Mouse (Mus musculus): ENCODE measurements around the gene Ccdc114.
"Not testable (repeated sequence)": the region's sequence is repeated elsewhere in the genome, so short reads cannot be mapped to it uniquely, and the experiment has no call there.

Ccdc114 gene

DNA sequence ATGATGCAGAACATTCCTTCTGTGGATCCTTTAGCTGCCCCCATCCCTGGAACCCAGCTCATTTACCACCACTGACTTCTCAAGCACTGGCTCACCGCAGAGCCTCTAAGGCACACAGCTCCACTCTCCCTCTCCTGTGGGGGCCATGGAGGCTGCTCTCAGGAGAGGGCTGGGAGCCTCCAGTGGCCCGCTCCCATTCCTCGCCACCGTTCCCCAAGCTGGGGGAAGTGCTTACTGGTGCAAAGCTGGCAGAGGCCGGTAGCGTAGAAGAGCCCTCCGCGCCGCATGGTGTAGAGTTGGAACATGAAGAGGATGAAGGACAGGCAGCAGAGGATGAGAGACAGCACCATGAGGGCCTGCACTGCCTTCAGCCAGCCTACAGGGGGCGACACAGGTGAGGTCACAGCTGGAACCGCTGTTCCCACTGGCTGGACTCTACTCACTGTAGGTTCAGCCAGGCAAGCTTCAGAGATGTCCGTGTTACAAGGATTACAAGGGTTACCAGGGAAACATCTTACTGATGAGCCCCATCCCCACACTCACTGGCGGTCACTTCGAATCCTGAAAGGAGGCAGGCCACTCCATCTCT is 4.7 kb upstream of the Ccdc114 start:
- DNase-seq (ENCODE audit: low spot score) = no peak

GRCm38 (mm10) chr7:45919761-45920160 is 4.1 kb upstream of the Ccdc114 start:
- DNase-seq (ENCODE audit: low spot score) = no peak

DNA sequence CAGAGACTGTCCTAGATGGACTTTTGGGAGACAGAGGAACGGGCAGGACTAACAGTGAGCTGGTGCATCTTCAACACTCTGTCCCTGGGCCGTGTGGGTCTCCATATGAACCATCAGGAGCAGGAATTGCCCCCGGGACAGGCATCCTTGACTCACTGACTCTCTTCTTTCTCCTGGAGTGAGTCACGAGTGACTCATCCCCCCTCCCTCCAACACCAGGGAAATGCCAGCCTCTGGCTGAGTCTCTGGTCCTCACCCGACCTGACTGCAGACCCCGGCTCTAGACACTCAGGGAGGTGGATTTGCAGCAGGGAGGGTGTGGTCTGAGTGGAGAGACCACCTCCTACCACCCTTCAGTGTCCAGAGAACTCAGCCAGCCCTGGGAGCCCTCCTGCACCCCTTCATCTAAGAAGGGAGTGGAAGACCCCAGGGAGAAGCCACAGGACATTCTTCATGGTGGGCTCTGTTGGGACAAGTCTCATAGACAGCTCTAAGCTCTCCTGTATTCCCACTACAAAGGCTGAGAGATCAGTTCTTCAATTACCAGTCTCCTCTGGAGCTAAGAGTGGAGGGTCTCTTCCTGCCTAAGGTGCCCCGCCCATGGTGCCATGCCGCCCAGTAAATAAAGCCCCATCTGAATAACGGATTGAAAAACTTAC is 3.2 kb upstream of the Ccdc114 start:
- no peak for DNase-seq (ENCODE audit: low spot score)

DNA sequence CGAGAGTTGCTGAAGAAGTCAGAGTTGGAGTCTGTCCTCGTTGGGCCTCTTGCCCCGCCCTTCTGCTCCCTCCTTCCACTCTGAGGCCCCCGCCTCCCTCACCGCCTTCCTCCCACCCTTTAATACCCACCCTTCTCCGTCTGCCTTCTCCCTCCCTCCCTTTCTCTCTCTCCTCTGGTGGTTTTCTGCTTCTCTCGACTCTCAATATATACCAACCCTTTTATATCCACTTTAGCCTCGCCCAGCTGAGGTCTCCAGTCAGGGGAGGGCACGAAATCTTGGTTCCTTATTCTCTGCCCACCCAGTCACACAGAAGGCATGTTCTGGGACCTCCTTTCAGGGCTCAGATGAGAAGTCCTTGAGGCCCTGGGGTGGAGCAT is 2.6 kb upstream of the Ccdc114 start, which contains the start of gene Emp3:
Gene Emp3 (minus strand): TSS at position 163 of the 380 bp plus-strand sequence.
- no peak for DNase-seq (ENCODE audit: low spot score)

- no peak for DNase-seq (ENCODE audit: low spot score)
These were observed 1.8 kb upstream of the Ccdc114 start for GRCm38 (mm10) chr7:45921950-45922600.

GRCm38 (mm10) chr7:45922928-45923761 is 727 bp upstream of the Ccdc114 start:
- peak; percentile 93 for DNase-seq (ENCODE audit: low spot score)

- no peak for DNase-seq (ENCODE audit: low spot score)
These were observed 551 bp downstream of the Ccdc114 start for GRCm38 (mm10) chr7:45924429-45924816.

DNA sequence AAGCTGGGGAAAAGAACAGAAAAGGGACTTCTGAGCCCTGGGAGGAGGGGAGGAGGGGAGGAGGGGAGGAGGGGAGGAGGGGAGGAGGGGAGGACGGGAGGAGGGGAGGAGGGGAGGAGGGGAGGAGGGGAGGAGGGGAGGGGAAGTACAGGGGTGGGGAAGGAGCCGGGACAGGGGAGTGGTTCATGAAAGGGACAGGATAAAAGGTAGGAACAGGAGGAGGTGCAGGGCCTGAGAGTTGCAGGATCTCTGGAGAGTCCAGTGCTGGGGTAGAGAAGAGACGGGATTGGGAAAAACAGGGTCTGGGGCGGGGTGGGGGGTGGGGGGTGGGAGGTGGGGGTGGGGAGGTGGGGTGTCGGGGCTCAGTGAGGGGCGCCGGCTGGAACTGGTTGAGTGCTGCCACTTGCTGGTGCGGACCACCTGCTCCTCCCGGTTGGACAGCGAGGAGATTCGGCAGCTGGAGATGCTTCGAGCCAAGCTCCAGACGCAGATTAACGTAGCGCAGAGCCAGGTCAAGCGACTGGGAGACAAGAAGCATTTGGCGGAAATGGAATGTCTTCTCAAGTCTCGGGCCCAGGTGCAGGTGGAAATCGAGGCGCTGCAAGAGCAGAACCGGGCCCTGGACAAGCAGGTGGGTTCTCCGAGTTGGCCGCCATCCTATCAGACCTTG is 4.9 kb downstream of the Ccdc114 start:
- no peak for DNase-seq (ENCODE audit: low spot score)

- DNase-seq (ENCODE audit: low spot score) = no peak
These were observed 5.8 kb downstream of the Ccdc114 start for GRCm38 (mm10) chr7:45929688-45930087.

GRCm38 (mm10) chr7:45933766-45934165 is 9.9 kb downstream of the Ccdc114 start:
- not testable (repeated sequence) for DNase-seq (ENCODE audit: low spot score)

DNA sequence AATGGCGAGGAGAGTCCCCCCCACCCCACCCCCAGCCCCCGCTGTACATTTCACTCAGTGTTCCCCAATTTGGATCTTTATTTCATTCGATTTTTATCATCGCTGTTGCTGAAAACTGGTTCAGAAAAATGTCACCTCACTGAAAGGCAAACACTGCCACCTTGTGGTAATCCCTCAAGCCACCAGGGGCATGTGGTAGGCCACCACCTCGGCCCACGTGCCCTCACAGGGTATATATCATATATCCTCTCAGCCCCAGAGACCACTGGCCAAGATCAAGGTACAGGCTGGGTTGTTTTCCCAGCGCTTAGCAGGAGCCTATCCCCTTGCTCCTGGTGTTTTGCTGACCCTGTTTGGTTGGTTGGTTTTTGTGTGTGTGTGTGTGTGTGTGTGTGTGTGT is 11.2 kb downstream of the Ccdc114 start:
- DNase-seq (ENCODE audit: low spot score) = no peak

GRCm38 (mm10) chr7:45939836-45940235 is 16.0 kb downstream of the Ccdc114 start:
- no peak for DNase-seq (ENCODE audit: low spot score)

GRCm38 (mm10) chr7:45941986-45942385 is 18.1 kb downstream of the Ccdc114 start:
- DNase-seq (ENCODE audit: low spot score) = no peak

DNA sequence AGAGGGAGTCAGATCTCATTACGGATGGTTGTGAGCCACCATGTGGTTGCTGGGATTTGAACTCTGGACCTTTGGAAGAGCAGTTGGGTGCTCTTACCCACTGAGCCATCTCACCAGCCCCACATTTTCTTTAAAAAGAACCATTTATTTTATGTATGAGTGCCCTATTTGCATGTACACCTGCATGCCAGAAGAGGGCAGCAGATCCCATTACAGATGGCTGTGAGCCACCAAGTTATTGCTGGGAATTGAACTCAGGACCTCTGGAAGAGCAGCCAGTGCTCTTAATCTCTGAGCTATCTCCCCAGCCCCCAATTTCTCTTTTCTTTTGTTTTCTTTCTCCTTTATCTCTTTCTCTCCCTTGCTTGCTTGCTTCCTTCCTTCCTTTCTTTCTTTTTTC is 19.4 kb downstream of the Ccdc114 start:
- not testable (repeated sequence) for DNase-seq (ENCODE audit: low spot score)

- no peak for DNase-seq (ENCODE audit: low spot score)
These were observed 25.2 kb downstream of the Ccdc114 start for GRCm38 (mm10) chr7:45949061-45949460.

GRCm38 (mm10) chr7:45956611-45957010 is 32.7 kb downstream of the Ccdc114 start:
- no peak for DNase-seq (ENCODE audit: low spot score)

DNA sequence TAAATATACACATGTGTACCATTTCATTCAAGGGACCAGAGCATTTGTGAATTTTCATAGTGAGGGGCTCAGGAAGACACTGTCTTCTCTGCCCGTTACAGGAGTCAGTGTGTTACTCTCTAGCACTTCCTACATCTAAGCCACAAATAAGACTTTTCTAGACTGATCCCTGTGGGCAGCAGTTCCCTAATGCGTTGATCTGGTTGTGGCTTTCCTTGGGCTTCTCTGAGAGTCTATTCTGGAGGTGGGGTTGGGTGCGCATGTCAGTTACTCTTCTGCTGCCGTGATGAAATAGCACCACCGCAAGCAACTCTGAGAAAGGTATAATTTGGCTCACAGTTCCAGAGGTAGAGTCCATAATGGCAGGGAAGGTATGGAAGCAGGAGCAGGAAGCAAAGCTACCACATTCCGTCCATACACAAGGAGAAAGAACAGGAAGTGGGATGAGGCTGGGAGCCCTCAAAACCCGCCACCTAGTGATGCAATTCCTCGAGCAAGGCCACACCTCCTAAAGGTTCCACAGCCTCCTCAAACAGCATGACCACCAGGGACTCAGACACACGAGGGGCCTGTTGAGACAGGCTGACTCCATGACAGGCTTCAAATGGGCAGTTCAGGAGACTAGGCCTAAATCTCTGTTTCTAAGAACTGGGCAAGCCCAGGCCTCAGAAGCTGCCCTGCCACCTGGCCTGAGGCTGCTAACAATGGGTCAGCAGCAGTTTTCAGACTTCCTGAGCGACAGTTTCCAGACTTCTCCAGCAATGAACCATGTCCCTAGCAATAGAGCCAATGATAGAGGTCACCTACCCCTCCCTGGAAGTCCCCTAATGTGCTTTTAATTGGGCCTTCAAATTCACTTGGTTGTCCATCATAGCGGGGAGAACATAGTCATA is 48.2 kb downstream of the Ccdc114 start:
- no peak for DNase-seq (ENCODE audit: low spot score)

DNA sequence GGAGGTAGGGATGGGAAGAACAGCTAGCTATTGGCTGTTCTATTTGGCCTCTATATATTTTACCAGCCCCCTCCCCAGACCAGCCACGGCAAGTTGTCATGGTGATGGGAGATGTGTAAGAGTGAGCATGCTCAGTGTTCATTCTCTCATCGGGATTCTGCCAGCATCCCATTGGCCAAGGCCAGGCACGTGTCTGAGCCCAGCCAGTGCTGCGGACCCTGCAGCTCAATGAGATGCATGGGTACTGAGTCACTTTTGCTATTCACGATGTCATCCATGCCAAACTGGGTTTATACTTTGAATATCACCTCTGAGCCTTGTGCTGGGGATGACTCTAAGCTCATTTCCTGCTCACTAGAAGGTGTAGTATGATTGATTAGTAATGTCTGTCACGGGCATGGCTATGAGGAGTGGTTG is 49.4 kb downstream of the Ccdc114 start:
- no peak for DNase-seq (ENCODE audit: low spot score)

- DNase-seq (ENCODE audit: low spot score) = no peak
These were observed 50.2 kb downstream of the Ccdc114 start for GRCm38 (mm10) chr7:45974103-45974502.

DNA sequence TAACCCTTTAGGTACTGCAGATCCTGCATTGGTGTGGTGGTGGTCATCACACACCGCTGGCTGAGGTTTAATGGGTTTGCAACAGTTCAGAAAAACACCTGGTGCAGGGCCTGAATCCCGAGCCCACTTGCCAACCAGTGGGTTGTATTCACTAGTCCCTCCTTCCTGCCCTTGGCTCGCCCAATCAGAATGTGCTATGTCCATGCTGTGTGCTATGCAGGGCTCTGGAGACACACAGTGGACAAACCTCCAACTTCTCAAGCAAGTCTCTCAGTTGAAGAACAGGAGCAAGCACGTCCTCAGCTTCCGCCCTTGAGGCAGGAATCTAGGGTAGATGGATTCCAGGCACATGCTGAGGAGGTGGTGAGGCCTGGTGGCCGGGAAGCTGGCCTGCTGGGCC is 50.6 kb downstream of the Ccdc114 start:
- DNase-seq (ENCODE audit: low spot score) = no peak

- DNase-seq (ENCODE audit: low spot score) = peak; percentile 39
These were observed 57.7 kb downstream of the Ccdc114 start for GRCm38 (mm10) chr7:45981612-45982011.

Measured in testis, postnatal 14 days (tissue).